Mouse (Mus musculus): ENCODE data around the gene Cacna1d.

Cacna1d gene

GRCm38 (mm10) chr14:30330416-30331181 is 160.7 kb downstream of the Cacna1d start:
- in situ Hi-C loops (cut with MboI): no loop called here

- in situ Hi-C loops (cut with MboI): no loop called here
Observed at GRCm38 (mm10) chr14:30329109-30329508, 162.1 kb downstream of the Cacna1d start.

- in situ Hi-C loops (cut with MboI): no loop called here
Observed at GRCm38 (mm10) chr14:30327452-30327851, 163.8 kb downstream of the Cacna1d start.

GRCm38 (mm10) chr14:30327051-30327450 is 164.2 kb downstream of the Cacna1d start:
- in situ Hi-C loops (cut with MboI): no loop called here

GRCm38 (mm10) chr14:30326226-30326625 is 165.0 kb downstream of the Cacna1d start:
- in situ Hi-C loops (cut with MboI): no loop called here

GRCm38 (mm10) chr14:30324994-30325393 is 166.3 kb downstream of the Cacna1d start:
- in situ Hi-C loops (cut with MboI): no loop called here

- in situ Hi-C loops (cut with MboI): no loop called here
Observed at GRCm38 (mm10) chr14:30318715-30319437, 172.4 kb downstream of the Cacna1d start.

GRCm38 (mm10) chr14:30318293-30318692 is 173.0 kb downstream of the Cacna1d start:
- in situ Hi-C loops (cut with MboI): no loop called here

GRCm38 (mm10) chr14:30317616-30318015 is 173.6 kb downstream of the Cacna1d start:
- in situ Hi-C loops (cut with MboI): no loop called here

GRCm38 (mm10) chr14:30311206-30311889 is 179.9 kb downstream of the Cacna1d start:
- in situ Hi-C loops (cut with MboI): no loop called here

- in situ Hi-C loops (cut with MboI): no loop called here
Observed at GRCm38 (mm10) chr14:30310236-30310635, 181.0 kb downstream of the Cacna1d start.

- in situ Hi-C loops (cut with MboI): no loop called here
Observed at GRCm38 (mm10) chr14:30306221-30306620, 185.0 kb downstream of the Cacna1d start.

GRCm38 (mm10) chr14:30299946-30300345 is 191.3 kb downstream of the Cacna1d start:
- in situ Hi-C loops (cut with MboI): no loop called here

GRCm38 (mm10) chr14:30297492-30297891 is 193.8 kb downstream of the Cacna1d start:
- in situ Hi-C loops (cut with MboI): no loop called here

GRCm38 (mm10) chr14:30292135-30292463 is 199.2 kb downstream of the Cacna1d start:
- in situ Hi-C loops (cut with MboI): no loop called here

GRCm38 (mm10) chr14:30291389-30292134 is 199.7 kb downstream of the Cacna1d start:
- in situ Hi-C loops (cut with MboI): no loop called here

- in situ Hi-C loops (cut with MboI): no loop called here
Observed at GRCm38 (mm10) chr14:30284446-30284845, 206.8 kb downstream of the Cacna1d start.

GRCm38 (mm10) chr14:30284022-30284421 is 207.2 kb downstream of the Cacna1d start:
- in situ Hi-C loops (cut with MboI): no loop called here

GRCm38 (mm10) chr14:30275572-30275971 is 215.7 kb downstream of the Cacna1d start:
- in situ Hi-C loops (cut with MboI): no loop called here

- in situ Hi-C loops (cut with MboI): no loop called here
Observed at GRCm38 (mm10) chr14:30272976-30273375, 218.3 kb downstream of the Cacna1d start.

GRCm38 (mm10) chr14:30272523-30272922 is 218.7 kb downstream of the Cacna1d start:
- in situ Hi-C loops (cut with MboI): no loop called here

- in situ Hi-C loops (cut with MboI): no loop called here
Observed at GRCm38 (mm10) chr14:30271856-30272255, 219.4 kb downstream of the Cacna1d start.

All from mature B cell (primary cell).